Mouse (Mus musculus) T-helper 17 cell (primary cell): ENCODE data around the gene Olfr469.
"Not testable (repeated sequence)": the region's sequence is repeated elsewhere in the genome, so short reads cannot be mapped to it uniquely, and the experiment has no call there.

Experiments used
- in situ Hi-C, 2 experiments: fragments of 300-600 bp; cut with MboI, MseI; formaldehyde crosslinking; loops; 1 replicate in 1 of 2; 2 replicates in 1 of 2; pipeline ENCODE4 v1.15.1; 2025; ENCODE audit warnings: high pct_unique_total_duplicates in 2 of 2

Olfr469 gene

GRCm38 (mm10) chr7:107825441-107825840, at the start of gene Olfr469:
Olfr469 (minus strand) TSS chr7:107825541.
- in situ Hi-C loops, result not testable (repeated sequence)

DNA sequence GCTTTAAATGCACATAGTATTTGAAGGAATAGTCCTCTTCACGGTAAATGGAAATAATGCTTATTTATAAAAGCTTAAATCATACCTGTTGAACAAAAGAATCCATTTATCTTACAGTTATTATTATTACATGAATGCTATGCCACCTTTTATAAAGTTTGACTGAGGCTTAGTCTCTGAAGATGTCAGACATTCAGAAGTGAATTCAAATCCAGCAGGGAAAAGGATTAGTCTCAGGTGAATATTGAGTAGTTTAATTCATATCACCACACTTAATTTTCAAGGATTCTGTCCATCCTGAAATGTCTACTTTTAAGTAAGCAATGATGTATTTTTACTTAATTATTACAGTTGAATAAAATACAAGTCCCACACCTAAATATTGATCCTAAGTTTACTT, 22.0 kb upstream of the Olfr469 start, which contains the start of gene Olfr470:
TSS of gene Olfr470 (minus strand) at position 101 of the 400 bp plus-strand sequence.
- in situ Hi-C loops, result not testable (repeated sequence)

DNA sequence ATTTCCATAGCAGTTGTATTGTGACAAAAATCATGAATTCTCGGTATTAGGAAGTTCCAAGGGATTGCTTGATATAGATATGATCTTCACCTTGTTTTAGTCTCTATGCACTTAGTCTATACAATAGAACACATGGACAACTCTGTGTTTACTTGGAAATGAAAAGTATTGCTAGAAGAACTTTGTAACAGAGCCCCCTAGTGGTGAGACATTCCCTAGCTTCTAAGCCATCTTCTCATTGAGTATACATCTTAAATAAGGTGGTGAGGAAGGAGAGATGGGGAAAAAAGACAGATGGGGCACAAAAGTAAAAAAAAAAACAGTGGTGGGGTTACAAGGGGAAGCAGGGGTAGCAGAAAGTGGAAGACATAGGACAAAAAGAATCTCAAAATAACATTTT, 16.4 kb upstream of the Olfr469 start:
- in situ Hi-C loops, result no loop called here

GRCm38 (mm10) chr7:107823867-107824266, 1.5 kb downstream of the Olfr469 start:
- in situ Hi-C loops, result not testable (repeated sequence)

DNA sequence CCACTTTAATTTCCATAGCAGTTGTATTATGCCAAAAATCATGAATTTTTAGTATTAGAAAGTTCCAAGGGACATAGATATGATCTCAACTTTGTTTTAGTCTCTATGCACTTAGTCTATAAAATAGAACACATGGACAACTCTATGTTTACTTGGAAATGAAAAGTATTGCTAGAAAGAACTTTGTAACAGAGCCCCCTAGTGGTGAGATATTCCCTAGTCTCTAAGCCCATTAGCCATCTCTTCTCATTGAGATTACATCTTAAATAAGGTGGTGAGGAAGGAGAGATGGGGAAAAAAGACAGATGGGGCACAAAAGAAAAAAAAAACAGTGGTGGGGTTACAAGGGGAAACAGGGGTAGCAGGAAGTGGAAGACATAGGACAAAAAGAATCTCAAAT, 5.9 kb downstream of the Olfr469 start:
- in situ Hi-C loops, result no loop called here

DNA sequence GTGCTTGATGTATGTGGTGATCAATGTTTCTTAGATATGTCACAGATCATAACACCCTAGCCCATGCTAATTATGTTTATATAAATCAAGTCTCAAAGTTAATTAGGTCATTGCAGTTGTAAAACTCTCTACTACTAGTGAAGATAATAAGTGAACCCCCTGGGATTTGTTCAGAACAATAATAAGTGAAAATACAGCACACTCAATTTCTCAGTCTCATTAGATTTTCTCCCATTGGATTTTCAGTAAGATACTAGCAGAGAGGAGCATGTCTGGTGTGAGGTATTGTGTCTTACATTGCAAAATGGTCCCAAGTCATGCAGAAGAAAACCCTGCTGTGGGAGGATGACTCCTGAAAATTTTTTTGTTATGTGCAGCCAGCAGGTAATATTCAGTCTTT, 13.4 kb downstream of the Olfr469 start, which contains the start of gene Olfr467:
TSS of gene Olfr467 (plus strand) at position 301 of the 400 bp plus-strand sequence.
- in situ Hi-C loops, result no loop called here

DNA sequence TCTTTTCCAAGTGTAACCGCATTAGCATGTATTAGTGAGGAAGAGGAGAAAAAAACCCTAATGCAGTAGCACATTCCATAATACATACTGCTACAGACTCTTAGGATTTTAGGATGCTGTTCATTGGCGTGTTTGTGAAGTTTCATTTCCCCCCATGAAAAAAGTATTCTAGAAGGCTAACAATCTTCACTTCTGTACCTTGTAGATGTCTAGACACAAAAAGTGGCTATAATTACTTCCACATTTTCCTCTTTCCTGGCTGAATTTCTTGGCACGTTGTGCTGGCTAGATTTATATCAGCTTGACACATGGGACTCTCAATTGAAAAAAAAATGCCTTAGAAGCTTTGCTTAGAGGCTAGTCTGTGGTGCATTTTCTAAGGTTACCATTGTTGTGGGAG, 23.2 kb downstream of the Olfr469 start:
- in situ Hi-C loops, result no loop called here

DNA sequence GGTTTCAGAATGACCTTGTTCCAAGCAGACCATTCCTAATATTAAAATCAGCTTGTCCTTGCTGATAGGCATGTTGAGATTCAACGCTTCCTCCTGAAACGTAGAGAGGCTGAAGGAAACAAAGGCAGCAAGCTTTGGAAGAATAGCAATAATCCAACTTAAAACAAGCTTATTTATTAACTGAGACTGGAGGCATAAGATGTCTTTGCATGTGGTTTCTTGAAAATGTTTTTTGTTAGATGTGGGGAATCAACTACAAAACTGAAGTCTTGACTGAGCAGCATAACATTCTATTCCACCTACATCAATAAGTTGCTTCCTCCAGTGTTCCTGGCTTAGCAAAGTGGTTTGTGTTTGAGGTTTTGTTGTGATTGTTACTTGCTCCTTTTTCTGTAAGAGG, 24.2 kb downstream of the Olfr469 start, which contains the start of gene Ovch2:
TSS of gene Ovch2 (minus strand) at position 101 of the 400 bp plus-strand sequence.
- in situ Hi-C loops, result no loop called here

DNA sequence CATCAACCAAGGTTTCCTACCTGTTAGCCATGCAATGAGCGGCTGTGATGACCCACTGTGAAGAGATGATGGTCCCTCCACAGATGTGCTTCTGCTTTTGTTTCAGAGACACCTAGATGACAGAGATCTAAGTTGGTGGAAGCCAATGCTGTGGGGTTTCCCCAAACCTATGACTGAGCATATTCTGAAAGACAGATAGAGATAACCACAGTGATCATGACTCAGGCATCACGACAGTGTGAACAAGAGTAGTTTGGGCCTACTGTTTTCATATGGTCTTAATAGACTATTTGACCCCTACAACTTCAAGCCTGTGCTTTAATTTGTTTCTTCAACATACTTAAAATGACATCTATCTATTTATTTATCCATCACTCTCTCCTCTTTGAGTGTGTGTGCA, 28.8 kb downstream of the Olfr469 start:
- in situ Hi-C loops, result no loop called here

GRCm38 (mm10) chr7:107787977-107788620, 37.2 kb downstream of the Olfr469 start:
- in situ Hi-C loops, result no loop called here

- in situ Hi-C loops, result no loop called here
Observed at GRCm38 (mm10) chr7:107779611-107780010, 45.7 kb downstream of the Olfr469 start.

DNA sequence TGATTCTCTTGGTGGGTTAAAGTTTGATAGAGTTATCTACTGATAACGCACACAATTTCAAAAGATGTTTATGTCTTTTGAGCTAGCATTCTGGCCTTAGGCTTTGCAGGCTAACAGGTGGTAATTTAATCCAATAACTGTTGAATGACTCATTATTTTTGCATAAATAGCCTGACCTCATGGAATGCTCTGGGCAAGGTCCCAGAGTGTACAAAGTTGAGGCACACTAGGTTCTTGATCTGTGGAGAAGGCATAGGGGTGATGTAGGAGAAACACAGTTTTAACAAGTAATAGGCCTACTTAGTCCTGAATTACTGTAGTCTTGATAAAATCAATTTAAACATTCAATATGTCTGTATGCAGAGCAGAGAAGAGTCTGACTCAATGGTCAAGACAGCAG, 47.1 kb downstream of the Olfr469 start:
- in situ Hi-C loops, result no loop called here

- in situ Hi-C loops, result no loop called here
Observed at GRCm38 (mm10) chr7:107770812-107771211, 54.5 kb downstream of the Olfr469 start.
